Mouse (Mus musculus) cerebral cortex, adult 2 months (tissue): ENCODE data around the gene Mast3.

Experiments used
- WGBS: fragments of 180-500 bp; shearing (Covaris S2); methylation state at CpG from one replicate; pipeline ENCODE4 v1.1.7; 2018; 5-methylcytosine and 5-hydroxymethylcytosine counted together

Mast3 gene

GRCm38 (mm10) chr8:70762118-70762517 lies 42.7 kb downstream of the Mast3 start:
- WGBS: 74% methylated on average over 1 of the region's 1 CpGs

GRCm38 (mm10) chr8:70760775-70761406 lies 44.0 kb downstream of the Mast3 start, which contains the start of gene Mpv17l2:
TSS of gene Mpv17l2 (minus strand) at chr8:70760946.
- under 1% methylated on average over 55 of the region's 55 CpGs for WGBS

DNA sequence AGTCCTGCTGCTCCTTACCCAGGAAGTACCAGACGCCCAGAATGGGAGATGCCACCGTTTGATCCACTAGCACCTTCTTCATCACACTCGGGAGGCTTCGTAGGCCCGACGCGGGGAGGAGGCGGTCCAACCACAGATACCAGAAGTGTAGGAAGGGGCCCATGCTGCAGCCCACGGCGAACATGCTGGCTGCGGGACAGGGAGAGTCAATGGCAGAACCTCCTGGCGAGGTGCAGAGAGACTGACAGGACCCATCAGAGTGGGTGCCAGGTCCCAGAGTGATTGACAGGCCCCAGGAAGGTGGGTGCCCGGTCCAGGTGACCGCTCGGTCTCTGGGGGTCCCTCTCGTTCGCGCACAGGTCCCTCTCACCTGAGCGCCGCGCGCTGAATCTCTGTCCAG lies 44.5 kb downstream of the Mast3 start:
- WGBS: under 1% methylated on average over 22 of the region's 22 CpGs

GRCm38 (mm10) chr8:70758616-70759561 lies 46.0 kb downstream of the Mast3 start:
- 45% methylated on average over 19 of the region's 19 CpGs for WGBS

GRCm38 (mm10) chr8:70758308-70758615 lies 46.6 kb downstream of the Mast3 start:
- WGBS: 58% methylated on average over 7 of the region's 7 CpGs

GRCm38 (mm10) chr8:70757523-70758307 lies 47.1 kb downstream of the Mast3 start:
- 34% methylated on average over 22 of the region's 22 CpGs for WGBS

- 87% methylated on average over 6 of the region's 6 CpGs for WGBS
Observed at GRCm38 (mm10) chr8:70756476-70757040, 48.3 kb downstream of the Mast3 start.

DNA sequence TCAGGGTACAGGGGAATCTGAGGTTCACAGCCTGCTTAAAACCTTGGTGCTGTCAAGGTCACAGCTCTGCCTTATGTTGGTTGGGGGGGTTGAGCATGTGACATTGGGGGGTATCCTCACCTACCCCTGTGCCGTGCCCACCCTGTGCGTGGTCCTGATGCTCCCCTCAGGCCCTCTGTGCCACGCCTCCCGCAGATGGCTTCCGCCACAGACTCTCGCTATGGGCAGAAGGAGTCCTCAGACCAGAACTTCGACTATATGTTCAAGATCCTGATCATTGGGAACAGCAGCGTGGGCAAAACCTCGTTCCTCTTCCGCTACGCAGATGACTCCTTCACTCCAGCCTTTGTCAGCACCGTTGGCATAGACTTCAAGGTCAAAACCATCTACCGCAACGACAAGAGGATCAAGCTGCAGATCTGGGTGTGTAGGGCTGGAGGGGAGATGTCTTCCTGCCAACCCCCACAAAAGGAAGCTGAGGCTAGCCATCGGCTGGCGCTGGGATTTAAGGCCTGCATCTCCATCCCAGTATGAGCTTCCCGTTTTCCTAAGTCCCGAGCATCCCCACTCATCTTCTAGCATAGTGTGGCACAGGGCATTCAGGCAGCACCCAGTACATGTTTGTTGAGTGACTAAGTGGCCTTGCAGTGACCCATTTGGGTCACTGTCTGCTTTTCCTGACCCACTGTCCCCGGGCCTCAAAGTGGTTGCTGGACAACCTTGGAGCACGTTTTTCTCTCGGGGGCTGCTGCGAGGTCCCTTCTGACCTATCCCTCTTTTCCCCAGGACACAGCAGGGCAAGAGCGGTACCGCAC lies 49.0 kb downstream of the Mast3 start:
- 65% methylated on average over 24 of the region's 24 CpGs for WGBS

- 6% methylated on average over 50 of the region's 50 CpGs for WGBS
Observed at GRCm38 (mm10) chr8:70754871-70755660, 49.8 kb downstream of the Mast3 start.

- 8% methylated on average over 37 of the region's 37 CpGs for WGBS
Observed at GRCm38 (mm10) chr8:70754043-70754870, 50.6 kb downstream of the Mast3 start, which contains the start of gene Rab3a. TSS of gene Rab3a (plus strand) at chr8:70754679.

- WGBS: 8% methylated on average over 21 of the region's 21 CpGs
Observed at GRCm38 (mm10) chr8:70753151-70753550, 51.7 kb downstream of the Mast3 start.

DNA sequence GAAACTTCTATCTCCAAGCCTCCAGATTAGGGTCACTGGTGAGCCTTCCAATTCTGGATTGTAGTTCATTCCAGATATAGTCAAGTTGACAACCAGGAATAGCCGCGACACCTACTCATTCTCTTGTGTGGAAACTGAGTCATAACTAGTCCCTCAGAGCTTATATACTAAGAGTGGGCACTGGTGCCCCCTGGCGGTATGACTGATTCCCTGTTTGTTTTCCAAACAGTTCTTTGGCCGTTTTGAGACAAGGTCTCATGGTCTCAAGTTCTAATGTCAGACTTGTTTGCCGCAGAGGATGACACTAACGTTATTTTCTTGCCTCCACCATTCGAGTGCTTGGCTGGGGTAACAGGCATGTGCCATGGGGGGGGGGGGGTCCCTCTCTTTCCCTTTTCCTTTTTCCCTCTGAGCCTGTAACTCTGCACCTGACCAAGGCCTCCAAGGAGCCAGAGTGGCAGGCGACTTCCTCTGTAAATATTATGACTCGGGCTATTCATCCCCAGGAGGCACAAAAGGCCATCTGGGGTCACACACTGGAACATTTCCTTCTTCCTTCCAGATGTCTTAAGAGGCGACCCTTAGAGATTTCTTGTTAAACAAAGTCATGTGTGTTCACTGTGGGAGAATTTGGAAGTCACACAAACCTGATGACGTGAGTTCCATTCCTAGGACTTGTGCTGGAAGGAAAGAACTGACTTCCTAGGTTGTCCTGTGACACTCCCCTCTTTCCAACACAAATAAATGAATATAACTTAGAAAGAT lies 52.7 kb downstream of the Mast3 start:
- 22% methylated on average over 11 of the region's 11 CpGs for WGBS

GRCm38 (mm10) chr8:70750128-70750680 lies 54.6 kb downstream of the Mast3 start:
- 62% methylated on average over 13 of the region's 13 CpGs for whole genome bisulfite sequencing

- 91% methylated on average over 19 of the region's 19 CpGs for WGBS
Observed at GRCm38 (mm10) chr8:70749097-70749674, 55.7 kb downstream of the Mast3 start.

- WGBS: 84% methylated on average over 23 of the region's 23 CpGs
Observed at GRCm38 (mm10) chr8:70748246-70749096, 56.4 kb downstream of the Mast3 start.

GRCm38 (mm10) chr8:70747211-70747890 lies 57.5 kb downstream of the Mast3 start:
- 84% methylated on average over 18 of the region's 18 CpGs for WGBS
